Mouse (Mus musculus): Measurements from ENCODE around the gene Cd300lb. TPM values are rescaled to one million over a fixed set of nuclear protein-coding genes. Genes with fewer than 3 reads are reported as not detected.

The Cd300lb gene
- polyA plus RNA-seq, 1 experiment from 2014 or later, result 0.36 TPM

- DNase-seq (ENCODE audit: low spot score), result no peak
- H3K4me1 ChIP-seq (replicated peaks; ENCODE audit: insufficient read depth, low read length), result 0 out of 2 replicates have a peak, but pooled peaks cover 3% of the 10 kb centered on the region
- no peaks in the 10 kb centered on the region for H3K9me3 ChIP-seq (replicated peaks; ENCODE audit: low read length)
- peak overlapping the region; percentile 2; the same call in 1 of the 2 replicates for H3K9ac ChIP-seq (ENCODE audit: low read depth, low read length)
- WGBS, result 28% methylated on average over 5 of the region's 5 CpGs
- no peak overlapping the region for H3K4me3 ChIP-seq (replicated peaks; ENCODE audit: low read depth, low read length)
- no peak for TF ChIP-seq CTCF (IDR thresholded peaks at IDR 0.05; ENCODE audit: low read depth)
- no peak overlapping the region for H3K27ac ChIP-seq
- 0 out of 2 replicates have a peak, but pooled peaks have one; percentile 25 for ATAC-seq (replicated peaks; ENCODE audit: low FRiP score, low read depth)
- peak overlapping the region; percentile 42 for H3K4me2 ChIP-seq (ENCODE audit: low read length)
- H3K36me3 ChIP-seq (ENCODE audit: insufficient read depth, low read length), result no peaks in the 10 kb centered on the region
- no peaks in the 10 kb centered on the region for H3K27me3 ChIP-seq (ENCODE audit: insufficient read depth, low read length)
Observed at GRCm38 (mm10) chr11:114890542-114890941, 43.6 kb downstream of the Cd300lb start.

- Histone ChIP-seq H3K9me3 (replicated peaks; ENCODE audit: low read length) (no peaks in the 10 kb centered on the region), H3K4me1 (replicated peaks; ENCODE audit: insufficient read depth, low read length) (0 out of 2 replicates have a peak, but pooled peaks cover 3% of the 10 kb centered on the region), H3K27ac (no peak within 1 kb of the TSS), H3K4me3 (replicated peaks; ENCODE audit: low read depth, low read length) (no peak within 1 kb of the TSS), H3K4me2 (ENCODE audit: low read length) (peak within 1 kb of the TSS; percentile 42), H3K9ac (ENCODE audit: low read depth, low read length) (peak within 1 kb of the TSS; percentile 2; the same call in 1 of the 2 replicates), H3K27me3 (ENCODE audit: insufficient read depth, low read length) (no peaks in the 10 kb centered on the region), H3K36me3 (ENCODE audit: insufficient read depth, low read length) (no peaks in the 10 kb centered on the region)
- DNase-seq (ENCODE audit: low spot score) (peak; percentile 67), ATAC-seq (replicated peaks; ENCODE audit: low FRiP score, low read depth) (peak; percentile 73)
- WGBS, result 20% methylated on average over 18 of the region's 18 CpGs
- TF ChIP-seq CTCF (IDR thresholded peaks at IDR 0.05; ENCODE audit: low read depth), result no peak
Observed at GRCm38 (mm10) chr11:114889991-114890518, 44.1 kb downstream of the Cd300lb start, which contains the start of gene Cd300a. Cd300a (plus strand) TSS chr11:114890041.

GRCm38 (mm10) chr11:114884380-114885100 lies 49.6 kb downstream of the Cd300lb start:
- Histone ChIP-seq H3K36me3 (ENCODE audit: insufficient read depth, low read length) (no peaks in the 10 kb centered on the region), H3K27me3 (ENCODE audit: insufficient read depth, low read length) (no peaks in the 10 kb centered on the region), H3K9ac (ENCODE audit: low read depth, low read length) (no peak overlapping the region), H3K27ac (no peak overlapping the region), H3K4me2 (ENCODE audit: low read length) (no peak overlapping the region), H3K4me1 (replicated peaks; ENCODE audit: insufficient read depth, low read length) (no peaks in the 10 kb centered on the region), H3K4me3 (replicated peaks; ENCODE audit: low read depth, low read length) (no peak overlapping the region), H3K9me3 (replicated peaks; ENCODE audit: low read length) (no peaks in the 10 kb centered on the region)
- 86% methylated on average over 4 of the region's 4 CpGs for WGBS
- DNase-seq (ENCODE audit: low spot score) (no peak), ATAC-seq (replicated peaks; ENCODE audit: low FRiP score, low read depth) (no peak)
- TF ChIP-seq CTCF (IDR thresholded peaks at IDR 0.05; ENCODE audit: low read depth), result no peak

GRCm38 (mm10) chr11:114883251-114883789 lies 50.9 kb downstream of the Cd300lb start:
- Histone ChIP-seq H3K27ac (no peak overlapping the region), H3K36me3 (ENCODE audit: insufficient read depth, low read length) (no peaks in the 10 kb centered on the region), H3K4me1 (replicated peaks; ENCODE audit: insufficient read depth, low read length) (no peaks in the 10 kb centered on the region), H3K4me2 (ENCODE audit: low read length) (no peak overlapping the region), H3K4me3 (replicated peaks; ENCODE audit: low read depth, low read length) (no peak overlapping the region), H3K9ac (ENCODE audit: low read depth, low read length) (no peak overlapping the region), H3K27me3 (ENCODE audit: insufficient read depth, low read length) (no peaks in the 10 kb centered on the region), H3K9me3 (replicated peaks; ENCODE audit: low read length) (no peaks in the 10 kb centered on the region)
- WGBS, result 92% methylated on average over 4 of the region's 4 CpGs
- DNase-seq (ENCODE audit: low spot score), result no peak
- TF ChIP-seq CTCF (IDR thresholded peaks at IDR 0.05; ENCODE audit: low read depth), result no peak
- ATAC-seq (replicated peaks; ENCODE audit: low FRiP score, low read depth), result no peak

- TF ChIP-seq CTCF (IDR thresholded peaks at IDR 0.05; ENCODE audit: low read depth), result peak; percentile 73
- H3K4me2 ChIP-seq (ENCODE audit: low read length), result no peak overlapping the region
- no peak overlapping the region for H3K27ac ChIP-seq
- H3K9me3 ChIP-seq (replicated peaks; ENCODE audit: low read length), result no peaks in the 10 kb centered on the region
- ATAC-seq (replicated peaks; ENCODE audit: low FRiP score, low read depth) (no peak), DNase-seq (ENCODE audit: low spot score) (peak; percentile 66)
- H3K36me3 ChIP-seq (ENCODE audit: insufficient read depth, low read length), result no peaks in the 10 kb centered on the region
- WGBS, result 5% methylated on average over 1 of the region's 1 CpGs
- H3K27me3 ChIP-seq (ENCODE audit: insufficient read depth, low read length), result no peaks in the 10 kb centered on the region
- no peak overlapping the region for H3K4me3 ChIP-seq (replicated peaks; ENCODE audit: low read depth, low read length)
- H3K4me1 ChIP-seq (replicated peaks; ENCODE audit: insufficient read depth, low read length), result peaks cover 10% of the 10 kb centered on the region; the same call in 1 of the 2 replicates
- no peak overlapping the region for H3K9ac ChIP-seq (ENCODE audit: low read depth, low read length)
Observed at GRCm38 (mm10) chr11:114880589-114880988, 53.6 kb downstream of the Cd300lb start.

- Histone ChIP-seq H3K4me2 (ENCODE audit: low read length) (no peak overlapping the region), H3K27ac (no peak overlapping the region), H3K36me3 (ENCODE audit: insufficient read depth, low read length) (no peaks in the 10 kb centered on the region), H3K9ac (ENCODE audit: low read depth, low read length) (no peak overlapping the region), H3K4me1 (replicated peaks; ENCODE audit: insufficient read depth, low read length) (peaks cover 14% of the 10 kb centered on the region; the same call in 1 of the 2 replicates), H3K27me3 (ENCODE audit: insufficient read depth, low read length) (no peaks in the 10 kb centered on the region), H3K4me3 (replicated peaks; ENCODE audit: low read depth, low read length) (no peak overlapping the region), H3K9me3 (replicated peaks; ENCODE audit: low read length) (no peaks in the 10 kb centered on the region)
- no peak for ATAC-seq (replicated peaks; ENCODE audit: low FRiP score, low read depth)
- no peak for DNase-seq (ENCODE audit: low spot score)
- TF ChIP-seq CTCF (IDR thresholded peaks at IDR 0.05; ENCODE audit: low read depth), result no peak
Observed at GRCm38 (mm10) chr11:114880185-114880584, 54.0 kb downstream of the Cd300lb start.

All from kidney, postnatal 0 days (tissue).